Mouse (Mus musculus): ENCODE data around the gene H2-Q6. TPM values are rescaled to one million over a fixed set of nuclear protein-coding genes. Genes with fewer than 3 reads are reported as not detected.
A peak's percentile ranks its signal among the peaks of the same experiment; 100 is the strongest.
"Not testable (repeated sequence)": the region's sequence is repeated elsewhere in the genome, so short reads cannot be mapped to it uniquely, and the experiment has no call there.

H2-Q6 gene
- total RNA-seq, 2 experiments from 2014 or later: not detected

GRCm38 (mm10) chr17:35465651-35466050, 41.0 kb downstream of the H2-Q6 start:
- H3K27ac ChIP-seq; DNase-seq (ENCODE audit: low spot score in 2 of 2); H3K4me3 ChIP-seq: not testable (repeated sequence)
- peak; percentile 70 for TF ChIP-seq CTCF (conservative IDR thresholded peaks at IDR 0.05)

GRCm38 (mm10) chr17:35468936-35469335, 44.3 kb downstream of the H2-Q6 start:
- not testable (repeated sequence) for H3K4me3 ChIP-seq; H3K27ac ChIP-seq; DNase-seq (ENCODE audit: low spot score in 2 of 2)

- peak within 1 kb of the TSS; percentile 37 for H3K4me3 ChIP-seq
- DNase-seq (ENCODE audit: low spot score in 2 of 2): no peak
- no peak within 1 kb of the TSS for H3K27ac ChIP-seq
- TF ChIP-seq CTCF (conservative IDR thresholded peaks at IDR 0.05): no peak
Measured at GRCm38 (mm10) chr17:35469842-35470751, 45.4 kb downstream of the H2-Q6 start, which contains the start of gene H2-Q10. Gene H2-Q10, plus strand, starts transcription at chr17:35470089.

Other genes with a start within 250 kb of the H2-Q6 start
- 10 to 100 TPM; 11.1 to 11.8 TPM for gene Aif1, start 248.8 kb upstream of the H2-Q6 start, total RNA-seq (2021)
- gene Lst1, start 236.4 kb upstream of the H2-Q6 start, total RNA-seq (2021): 1 to 10 TPM; 6.2 to 8.6 TPM
- under 1 TPM; 0.76 to 0.77 TPM for gene Ltb, start 230.4 kb upstream of the H2-Q6 start, total RNA-seq (2021)
- not detected for gene Tnf, start 222.8 kb upstream of the H2-Q6 start, total RNA-seq (2021)
- gene Lta, start 219.5 kb upstream of the H2-Q6 start, total RNA-seq (2021): under 1 TPM; 0.54 to 0.59 TPM
- not detected for gene Gm16181, start 204.0 kb upstream of the H2-Q6 start, total RNA-seq (2021)
- gene Atp6v1g2, start 191.2 kb upstream of the H2-Q6 start, total RNA-seq (2021): 100 to 1,000 TPM; 615 to 646 TPM
- 10 to 100 TPM; 13.3 to 15.1 TPM for gene Nfkbil1, start 189.1 kb upstream of the H2-Q6 start, total RNA-seq (2021)
- 100 to 1,000 TPM; 230 to 239 TPM for gene Ddx39b, start 183.1 kb upstream of the H2-Q6 start, total RNA-seq (2021)
- 10 to 100 TPM; 15.7 to 21.2 TPM for gene H2-D1, start 162.1 kb upstream of the H2-Q6 start, total RNA-seq (2021)
- under 1 TPM; 0.13 to 0.47 TPM for gene H2-Q1, start 104.4 kb upstream of the H2-Q6 start, total RNA-seq (2021)
- under 1 TPM in 1 of 2 experiments, not detected in 1; 0.38 TPM for gene H2-Q2, start 82.6 kb upstream of the H2-Q6 start, total RNA-seq (2021)
- 1 to 10 TPM; 1.7 to 2.3 TPM for gene H2-Q4, start 45.2 kb upstream of the H2-Q6 start, total RNA-seq (2021)
- under 1 TPM; 0.69 to 0.79 TPM for gene H2-Q7, start 14.3 kb downstream of the H2-Q6 start, total RNA-seq (2021)
- under 1 TPM; 0.12 to 0.15 TPM for gene H2-Q10, start 45.2 kb downstream of the H2-Q6 start, total RNA-seq (2021)
- gene Pou5f1, start 81.2 kb downstream of the H2-Q6 start, total RNA-seq (2021): under 1 TPM in 1 of 2 experiments, not detected in 1; 0.52 TPM
- gene Tcf19, start 92.0 kb downstream of the H2-Q6 start, total RNA-seq (2021): 1 to 10 TPM; 4.7 to 7.2 TPM
- gene Cchcr1, start 92.2 kb downstream of the H2-Q6 start, total RNA-seq (2021): 10 to 100 TPM; 11.0 to 12.6 TPM
- gene Psors1c2, start 108.4 kb downstream of the H2-Q6 start, total RNA-seq (2021): 1 to 10 TPM in 1 of 2 experiments, under 1 TPM in 1; 0.59 to 1.1 TPM
- gene Cdsn, start 127.3 kb downstream of the H2-Q6 start, total RNA-seq (2021): under 1 TPM in 1 of 2 experiments, not detected in 1; 0.25 TPM
- not detected for gene 2300002M23Rik, start 142.6 kb downstream of the H2-Q6 start, total RNA-seq (2021)
- gene Sfta2, start 176.7 kb downstream of the H2-Q6 start, total RNA-seq (2021): not detected
- not detected for gene Gm9573, start 201.8 kb downstream of the H2-Q6 start, total RNA-seq (2021)
- gene Mucl3, start 218.8 kb downstream of the H2-Q6 start, total RNA-seq (2021): not detected
- gene Vars2, start 242.7 kb downstream of the H2-Q6 start, total RNA-seq (2021): 10 to 100 TPM; 32.4 to 47.3 TPM
- gene Gtf2h4, start 248.9 kb downstream of the H2-Q6 start, total RNA-seq (2021): 10 to 100 TPM; 29.9 to 35.3 TPM